Mouse (Mus musculus) liver, embryonic 14.5 days (tissue): ENCODE measurements around the gene Il12rb1. TPM values are rescaled to one million over a fixed set of nuclear protein-coding genes. Genes with fewer than 3 reads are reported as not detected.

Experiments used
- ATAC-seq: fragments of 200-750 bp; cut with Nextera tagmentation; 2 replicates; pipeline ENCODE4 v1.8.0; 2017; ENCODE audit warnings: moderate number of reproducible peaks, mild to moderate bottlenecking, moderate library complexity; ENCODE audit not compliant: insufficient read depth
- DNase-seq, 3 experiments: peaks; one replicate each; pipeline ENCODE4 v3.0.0-alpha.2; 2012 to 2013; ENCODE audit warnings: low read depth in 3 of 3, low spot score in 3 of 3
- H3K27ac ChIP-seq: fragments of 300-500 bp; sonication (generic); 2 replicates; pipeline ENCODE4 v1.5.1; 2014; ENCODE audit warnings: moderate library complexity, mild to moderate bottlenecking, control low read depth, inconsistent platforms
- H3K27me3 ChIP-seq: fragments of 300-500 bp; sonication (generic); 2 replicates; pipeline ENCODE4 v1.6.1; 2014; ENCODE audit warnings: mild to moderate bottlenecking, low read length, moderate library complexity; ENCODE audit not compliant: control insufficient read depth, insufficient read depth
- H3K36me3 ChIP-seq: fragments of 300-500 bp; sonication (generic); replicated peaks from 2 replicates; pipeline ENCODE4 v1.6.1; 2014; ENCODE audit warnings: low read depth; ENCODE audit not compliant: control insufficient read depth, insufficient read depth
- H3K4me1 ChIP-seq, 2 experiments: fragments of 200-500 bp in 1 of 2; fragments of 300-500 bp in 1 of 2; sonication (generic) in 1 of 2; replicated peaks; 2 replicates each; pipeline ENCODE4 v1.6.1; 2012 to 2014; ENCODE audit warnings: antibody characterized with exemption in 1 of 2, inconsistent platforms in 1 of 2, low read length in 1 of 2; ENCODE audit not compliant: control insufficient read depth in 2 of 2, insufficient read depth in 2 of 2
- H3K4me2 ChIP-seq: fragments of 300-500 bp; sonication (generic); 2 replicates; pipeline ENCODE4 v1.6.1; 2014; ENCODE audit warnings: low read depth, mild to moderate bottlenecking, control low read depth, moderate library complexity
- H3K4me3 ChIP-seq, 2 experiments: fragments of 200-500 bp in 1 of 2; fragments of 300-500 bp in 1 of 2; sonication (generic) in 1 of 2; 2 replicates each; pipeline ENCODE4 v1.5.1; 2012 to 2014; ENCODE audit warnings: low read depth in 2 of 2, low read length in 2 of 2, mild to moderate bottlenecking in 2 of 2, control low read depth in 1 of 2, inconsistent platforms in 1 of 2, moderate library complexity in 1 of 2; ENCODE audit not compliant: insufficient read depth in 1 of 2
- H3K9ac ChIP-seq: fragments of 300-500 bp; sonication (generic); replicated peaks from 2 replicates; pipeline ENCODE4 v1.6.1; 2014; ENCODE audit warnings: mild to moderate bottlenecking, control low read depth, moderate library complexity
- H3K9me3 ChIP-seq: fragments of 300-500 bp; sonication (generic); 2 replicates; pipeline ENCODE4 v1.6.1; 2016; ENCODE audit warnings: low read length, mixed read lengths; ENCODE audit not compliant: control insufficient read depth
- CTCF ChIP-seq: IDR thresholded peaks from 2 replicates; pipeline ENCODE4 v1.5.1; 2016; ENCODE audit warnings: antibody characterized with exemption, low read depth, control low read depth
- EP300 ChIP-seq: IDR thresholded peaks from 2 replicates; pipeline ENCODE4 v1.6.1; 2016; ENCODE audit warnings: antibody characterized with exemption, low read depth
- WGBS: fragments of 180-500 bp; shearing (Covaris S2); extraction: QIAGEN DNeasy Blood & Tissue Kit; methylation state at CpG from one replicate; pipeline ENCODE4 v1.1.7; 2014; ENCODE audit not compliant: insufficient replicate concordance; 5-methylcytosine and 5-hydroxymethylcytosine counted together
- polyA plus RNA-seq, 2 experiments: library from polyadenylated mRNA; depleted of rRNA in 1 of 2; stranded (reverse) in 1 of 2; unstranded in 1 of 2; fragments of >200 nt; fragmentation: Nextera tagmentation in 1 of 2; extraction: Ambion mirVana in 1 of 2; gene quantifications; 2 replicates each; pipeline versions ENCODE4 v1.2.1 to v1.2.3; 2012 to 2014

Il12rb1 gene
- polyA plus RNA-seq, 2 experiments, result 0.11 to 0.18 TPM

- 1% methylated on average over 46 of the region's 46 CpGs for WGBS
- peak overlapping the region in 1 of 2 experiments; percentile 21; a peak in 1 of 4 replicates for H3K4me3 ChIP-seq
- ATAC-seq, result no peak
- no peak for DNase-seq
- TF ChIP-seq EP300, result no peak
- TF ChIP-seq CTCF, result no peak
- H3K27me3 ChIP-seq, result peaks cover 41% of the 10 kb centered on the region
- peak overlapping the region; percentile 76 for H3K4me2 ChIP-seq
- H3K4me1 ChIP-seq, result peaks cover 13 to 15% of the 10 kb centered on the region in 2 experiments
- no peaks in the 10 kb centered on the region for H3K9me3 ChIP-seq
- no peaks in the 10 kb centered on the region for H3K36me3 ChIP-seq
- no peak overlapping the region for H3K27ac ChIP-seq
- H3K9ac ChIP-seq, result no peak overlapping the region
These were observed 55.9 kb downstream of the Il12rb1 start for GRCm38 (mm10) chr8:70863956-70864711.

- no peak overlapping the region for H3K27ac ChIP-seq
- H3K9me3 ChIP-seq, result no peaks in the 10 kb centered on the region
- DNase-seq (no peak), ATAC-seq (no peak)
- peak overlapping the region; percentile 69; the same call in 1 of the 2 replicates for H3K9ac ChIP-seq
- H3K4me3 ChIP-seq, result peak overlapping the region; percentile 63 to 65
- H3K4me1 ChIP-seq, result peaks cover 15 to 18% of the 10 kb centered on the region in 2 experiments
- 2% methylated on average over 24 of the region's 24 CpGs for WGBS
- no peaks in the 10 kb centered on the region for H3K36me3 ChIP-seq
- H3K4me2 ChIP-seq, result peak overlapping the region; percentile 76
- peaks cover 41% of the 10 kb centered on the region for H3K27me3 ChIP-seq
- TF ChIP-seq CTCF (no peak), EP300 (no peak)
These were observed 56.5 kb downstream of the Il12rb1 start for GRCm38 (mm10) chr8:70864712-70865221.

- H3K4me1 ChIP-seq, result peaks cover 15 to 18% of the 10 kb centered on the region in 2 experiments
- DNase-seq (peak; percentile 96 to 100 (median 97)), ATAC-seq (peak; percentile 90)
- peak overlapping the region; percentile 76 for H3K4me2 ChIP-seq
- H3K9me3 ChIP-seq, result no peaks in the 10 kb centered on the region
- peaks cover 41% of the 10 kb centered on the region for H3K27me3 ChIP-seq
- peak overlapping the region; percentile 69 for H3K9ac ChIP-seq
- peak overlapping the region; percentile 83 for H3K27ac ChIP-seq
- TF ChIP-seq CTCF (no peak), EP300 (no peak)
- WGBS, result under 1% methylated on average over 44 of the region's 46 CpGs
- H3K4me3 ChIP-seq, result peak overlapping the region; percentile 63 to 65
- no peaks in the 10 kb centered on the region for H3K36me3 ChIP-seq
These were observed 57.2 kb downstream of the Il12rb1 start for GRCm38 (mm10) chr8:70865350-70866000.

GRCm38 (mm10) chr8:70866001-70866520 is 57.8 kb downstream of the Il12rb1 start:
- H3K4me1 ChIP-seq, result peaks cover 15 to 18% of the 10 kb centered on the region in 2 experiments
- H3K27ac ChIP-seq, result peak overlapping the region; percentile 83
- peaks cover 41% of the 10 kb centered on the region for H3K27me3 ChIP-seq
- peak; percentile 19; the same call in 1 of the 2 replicates for ATAC-seq
- H3K4me2 ChIP-seq, result peak overlapping the region; percentile 76
- WGBS, result 11% methylated on average over 12 of the region's 12 CpGs
- no peaks in the 10 kb centered on the region for H3K36me3 ChIP-seq
- no peaks in the 10 kb centered on the region for H3K9me3 ChIP-seq
- TF ChIP-seq CTCF (peak; percentile 25; the same call in 1 of the 2 replicates), EP300 (no peak)
- peak overlapping the region; percentile 29; the same call in 1 of the 2 replicates for H3K9ac ChIP-seq
- DNase-seq, result no peak
- H3K4me3 ChIP-seq, result peak overlapping the region; percentile 49 to 65
